Mouse (Mus musculus): ENCODE results near the gene Tlr4. TPM values are rescaled to one million over a fixed set of nuclear protein-coding genes. Genes with fewer than 3 reads are reported as not detected.

Tlr4 gene
- polyA plus RNA-seq, 1 experiment from 2014 or later: 0.74 TPM

DNA sequence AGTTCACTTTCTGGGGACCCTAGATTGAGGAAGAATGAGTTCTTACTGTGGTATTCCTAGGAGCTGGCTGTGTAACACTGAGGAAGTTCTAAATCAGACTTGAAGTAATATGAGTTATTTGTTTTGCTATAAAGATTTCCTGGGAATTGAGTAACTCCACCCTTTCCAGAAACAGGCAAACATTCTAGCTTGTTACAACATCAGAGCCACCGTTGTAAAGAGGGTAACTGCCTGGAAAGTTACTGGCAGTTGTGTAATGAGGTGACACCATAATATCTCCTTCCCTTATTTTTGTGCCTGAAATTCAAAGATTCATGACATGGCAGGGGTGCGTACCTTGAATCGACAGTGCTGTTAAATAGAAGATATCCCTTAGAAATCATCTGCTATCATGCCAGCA lies 24.6 kb downstream of the Tlr4 start:
- Histone ChIP-seq H3K4me2 (replicated peaks) (no peak overlapping the region), H3K9ac (replicated peaks) (no peak overlapping the region), H3K27ac (replicated peaks) (no peak overlapping the region), H3K36me3 (no peaks in the 10 kb centered on the region), H3K27me3 (no peaks in the 10 kb centered on the region), H3K4me1 (no peaks in the 10 kb centered on the region), H3K9me3 (no peaks in the 10 kb centered on the region), H3K4me3 (no peak overlapping the region)
- 87% methylated on average over 3 of the region's 3 CpGs for WGBS
- ATAC-seq (ENCODE audit: low FRiP score, low read depth): no peak

DNA sequence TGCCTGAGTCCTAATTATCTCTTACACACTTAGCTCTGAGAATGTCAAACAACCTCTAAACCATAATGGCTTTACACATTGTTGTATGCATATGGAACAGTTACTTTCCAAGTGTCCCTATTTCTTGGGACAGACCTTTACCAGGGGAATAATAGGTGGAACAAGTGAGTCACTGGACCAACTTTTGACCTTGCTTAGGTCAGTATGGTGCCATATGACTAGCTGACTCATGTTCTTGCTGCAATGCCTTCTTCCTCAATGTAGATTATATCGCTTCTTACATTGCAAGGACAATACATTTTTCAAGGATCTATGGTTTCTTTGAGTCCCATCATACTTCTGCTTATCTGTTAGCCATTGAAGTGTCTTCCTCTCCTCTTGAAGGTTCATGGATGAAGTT lies 29.6 kb downstream of the Tlr4 start:
- Histone ChIP-seq H3K9me3 (no peaks in the 10 kb centered on the region), H3K27ac (replicated peaks) (no peak overlapping the region), H3K36me3 (no peaks in the 10 kb centered on the region), H3K9ac (replicated peaks) (no peak overlapping the region), H3K4me3 (no peak overlapping the region), H3K27me3 (no peaks in the 10 kb centered on the region), H3K4me1 (no peaks in the 10 kb centered on the region), H3K4me2 (replicated peaks) (no peak overlapping the region)
- WGBS: 96% methylated on average over 1 of the region's 1 CpGs
- ATAC-seq (ENCODE audit: low FRiP score, low read depth): no peak

GRCm38 (mm10) chr4:66869919-66870318 lies 42.5 kb downstream of the Tlr4 start:
- ATAC-seq (ENCODE audit: low FRiP score, low read depth): no peak
- Histone ChIP-seq H3K9me3 (no peaks in the 10 kb centered on the region), H3K36me3 (no peaks in the 10 kb centered on the region), H3K27ac (replicated peaks) (no peak overlapping the region), H3K27me3 (no peaks in the 10 kb centered on the region), H3K4me1 (0 out of 2 replicates have a peak, but pooled peaks cover 4% of the 10 kb centered on the region), H3K4me3 (no peak overlapping the region), H3K4me2 (replicated peaks) (no peak overlapping the region), H3K9ac (replicated peaks) (no peak overlapping the region)
- 62% methylated on average over 7 of the region's 7 CpGs for WGBS

DNA sequence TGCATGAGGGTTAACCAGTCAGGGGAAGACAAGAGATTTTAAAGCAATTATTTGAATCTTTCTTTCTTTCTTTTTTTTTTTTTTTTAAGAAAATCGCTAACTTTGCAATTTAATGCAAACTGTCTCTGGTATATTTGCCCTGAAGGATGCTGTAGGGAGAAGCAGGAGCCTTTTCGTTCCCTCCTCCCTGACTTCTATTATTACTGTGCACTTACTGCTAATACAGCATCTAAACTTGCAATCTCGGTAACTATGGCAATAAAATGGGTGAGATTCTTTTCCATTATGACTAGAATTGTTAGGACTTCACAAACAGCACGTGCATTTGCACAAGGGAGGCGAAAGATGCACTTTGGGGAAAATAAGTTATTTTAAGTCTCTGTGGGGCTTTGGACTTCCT lies 44.6 kb downstream of the Tlr4 start:
- no peak for ATAC-seq (ENCODE audit: low FRiP score, low read depth)

DNA sequence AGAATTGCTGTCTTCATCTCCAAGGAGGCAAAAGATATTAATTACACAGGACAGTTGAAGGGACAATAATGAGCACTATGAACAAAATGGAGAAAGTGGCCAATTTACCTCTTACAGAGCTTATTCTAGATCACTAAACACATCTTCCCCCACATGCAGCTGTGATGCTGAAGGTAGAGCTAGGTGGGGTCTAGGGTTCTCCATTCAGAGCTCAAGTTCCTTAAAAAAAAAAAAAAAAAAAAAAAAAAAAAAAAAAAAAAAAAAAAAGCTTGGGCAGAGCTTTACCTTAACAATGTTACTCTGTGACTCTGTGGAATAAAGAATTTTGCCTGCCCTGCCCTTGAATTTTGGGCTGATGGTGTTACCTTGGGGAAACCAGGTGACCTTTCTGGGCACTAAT lies 46.0 kb downstream of the Tlr4 start:
- H3K4me2 ChIP-seq (replicated peaks): no peak overlapping the region
- H3K9ac ChIP-seq (replicated peaks): no peak overlapping the region
- H3K36me3 ChIP-seq: no peaks in the 10 kb centered on the region
- no peak for ATAC-seq (ENCODE audit: low FRiP score, low read depth)
- no peaks in the 10 kb centered on the region for H3K27me3 ChIP-seq
- H3K4me3 ChIP-seq: no peak overlapping the region
- no peak overlapping the region for H3K27ac ChIP-seq (replicated peaks)
- H3K4me1 ChIP-seq: 0 out of 2 replicates have a peak, but pooled peaks cover 4% of the 10 kb centered on the region
- no peaks in the 10 kb centered on the region for H3K9me3 ChIP-seq

More for the DNA sequence above, 44.6 kb downstream of the Tlr4 start:
- Histone ChIP-seq H3K4me1 (0 out of 2 replicates have a peak, but pooled peaks cover 4% of the 10 kb centered on the region), H3K27me3 (no peaks in the 10 kb centered on the region), H3K9me3 (no peaks in the 10 kb centered on the region), H3K4me2 (replicated peaks) (no peak overlapping the region), H3K36me3 (no peaks in the 10 kb centered on the region), H3K9ac (replicated peaks) (no peak overlapping the region), H3K4me3 (no peak overlapping the region), H3K27ac (replicated peaks) (no peak overlapping the region)
- WGBS: 88% methylated on average over 5 of the region's 5 CpGs

DNA sequence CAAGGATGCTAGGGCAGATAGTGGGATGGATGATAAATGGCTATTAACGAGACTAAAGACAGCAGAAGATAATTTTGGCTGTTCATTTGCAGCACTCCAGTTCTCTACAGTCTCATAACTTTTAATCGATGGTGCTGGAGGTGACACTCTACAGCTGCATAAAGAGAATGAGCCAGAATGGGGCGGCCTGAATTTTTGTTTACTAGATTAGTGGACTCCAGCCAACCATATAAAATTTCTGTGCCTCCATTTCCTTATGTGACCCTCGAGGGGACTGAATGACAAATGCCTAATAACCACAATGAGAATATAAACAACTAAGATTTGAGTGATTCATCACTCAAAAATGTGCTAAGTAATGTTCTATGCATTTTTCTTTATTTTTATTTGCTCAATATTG lies 48.4 kb downstream of the Tlr4 start:
- ATAC-seq (ENCODE audit: low FRiP score, low read depth): no peak
- H3K4me3 ChIP-seq: no peak overlapping the region
- no peaks in the 10 kb centered on the region for H3K9me3 ChIP-seq
- no peak overlapping the region for H3K4me2 ChIP-seq (replicated peaks)
- no peaks in the 10 kb centered on the region for H3K4me1 ChIP-seq
- WGBS: 81% methylated on average over 4 of the region's 4 CpGs
- H3K27me3 ChIP-seq: no peaks in the 10 kb centered on the region
- no peak overlapping the region for H3K9ac ChIP-seq (replicated peaks)
- no peaks in the 10 kb centered on the region for H3K36me3 ChIP-seq
- no peak overlapping the region for H3K27ac ChIP-seq (replicated peaks)

DNA sequence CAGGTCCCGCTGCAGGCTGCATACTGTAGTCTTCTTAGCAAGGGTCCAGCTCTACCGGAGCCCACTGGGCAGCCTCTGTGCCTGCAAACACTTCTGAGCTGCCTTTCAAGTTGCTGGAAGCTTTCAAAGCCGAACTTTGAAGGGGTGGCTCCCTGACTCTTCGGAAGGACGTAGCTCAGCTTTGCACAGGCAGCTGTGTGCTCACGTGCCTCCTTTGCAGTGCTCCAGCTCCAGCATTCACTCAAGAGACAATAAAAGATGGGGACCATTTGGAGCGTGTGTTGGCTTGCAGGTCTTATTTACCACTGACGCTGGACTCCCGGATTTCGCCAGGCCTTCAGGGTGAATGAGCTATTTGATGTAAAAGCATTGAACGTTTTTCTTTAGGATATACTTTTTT lies 50.2 kb downstream of the Tlr4 start:
- WGBS: 56% methylated on average over 11 of the region's 11 CpGs
- H3K27ac ChIP-seq (replicated peaks): no peak overlapping the region
- ATAC-seq (ENCODE audit: low FRiP score, low read depth): no peak

DNA sequence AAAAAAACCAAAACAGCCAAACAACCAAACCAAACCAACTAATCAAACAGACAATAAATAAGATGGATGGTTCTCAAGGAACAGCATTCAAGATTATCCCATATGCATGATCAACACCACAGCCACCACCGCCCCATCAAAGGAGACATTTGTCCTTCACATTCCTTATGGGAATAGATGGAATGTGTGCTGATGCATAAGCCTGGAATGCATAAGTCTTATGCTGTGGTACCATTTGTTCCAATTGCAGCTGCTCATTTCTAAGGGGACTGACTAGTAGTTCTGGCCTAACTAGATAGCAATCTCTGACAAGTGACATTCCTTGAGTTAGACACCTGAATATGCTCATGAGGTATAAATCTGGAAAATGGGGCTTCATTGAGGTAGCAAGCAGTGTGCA lies 54.1 kb downstream of the Tlr4 start:
- H3K9me3 ChIP-seq: no peaks in the 10 kb centered on the region
- no peak overlapping the region for H3K4me3 ChIP-seq
- no peaks in the 10 kb centered on the region for H3K27me3 ChIP-seq
- H3K9ac ChIP-seq (replicated peaks): no peak overlapping the region
- no peak for ATAC-seq (ENCODE audit: low FRiP score, low read depth)
- no peaks in the 10 kb centered on the region for H3K36me3 ChIP-seq
- H3K4me2 ChIP-seq (replicated peaks): no peak overlapping the region
- H3K4me1 ChIP-seq: no peaks in the 10 kb centered on the region
- 94% methylated on average over 1 of the region's 1 CpGs for WGBS
- H3K27ac ChIP-seq (replicated peaks): no peak overlapping the region

More for the DNA sequence above, 50.2 kb downstream of the Tlr4 start:
- Histone ChIP-seq H3K36me3 (no peaks in the 10 kb centered on the region), H3K27me3 (no peaks in the 10 kb centered on the region), H3K9me3 (no peaks in the 10 kb centered on the region), H3K9ac (replicated peaks) (no peak overlapping the region), H3K4me1 (no peaks in the 10 kb centered on the region), H3K4me2 (replicated peaks) (no peak overlapping the region), H3K4me3 (no peak overlapping the region)

GRCm38 (mm10) chr4:66883264-66883663 lies 55.9 kb downstream of the Tlr4 start:
- Histone ChIP-seq H3K27ac (replicated peaks) (no peak overlapping the region), H3K9me3 (no peaks in the 10 kb centered on the region), H3K4me2 (replicated peaks) (no peak overlapping the region), H3K27me3 (no peaks in the 10 kb centered on the region), H3K9ac (replicated peaks) (no peak overlapping the region), H3K4me1 (no peaks in the 10 kb centered on the region), H3K36me3 (no peaks in the 10 kb centered on the region), H3K4me3 (no peak overlapping the region)
- ATAC-seq (ENCODE audit: low FRiP score, low read depth): no peak
- WGBS: 92% methylated on average over 5 of the region's 5 CpGs

GRCm38 (mm10) chr4:66894547-66894946 lies 67.2 kb downstream of the Tlr4 start:
- Histone ChIP-seq H3K27me3 (no peaks in the 10 kb centered on the region), H3K36me3 (no peaks in the 10 kb centered on the region), H3K4me2 (replicated peaks) (no peak overlapping the region), H3K9me3 (no peaks in the 10 kb centered on the region), H3K27ac (replicated peaks) (no peak overlapping the region), H3K4me1 (no peaks in the 10 kb centered on the region), H3K9ac (replicated peaks) (no peak overlapping the region), H3K4me3 (no peak overlapping the region)
- no peak for ATAC-seq (ENCODE audit: low FRiP score, low read depth)
- WGBS: 71% methylated on average over 2 of the region's 2 CpGs

DNA sequence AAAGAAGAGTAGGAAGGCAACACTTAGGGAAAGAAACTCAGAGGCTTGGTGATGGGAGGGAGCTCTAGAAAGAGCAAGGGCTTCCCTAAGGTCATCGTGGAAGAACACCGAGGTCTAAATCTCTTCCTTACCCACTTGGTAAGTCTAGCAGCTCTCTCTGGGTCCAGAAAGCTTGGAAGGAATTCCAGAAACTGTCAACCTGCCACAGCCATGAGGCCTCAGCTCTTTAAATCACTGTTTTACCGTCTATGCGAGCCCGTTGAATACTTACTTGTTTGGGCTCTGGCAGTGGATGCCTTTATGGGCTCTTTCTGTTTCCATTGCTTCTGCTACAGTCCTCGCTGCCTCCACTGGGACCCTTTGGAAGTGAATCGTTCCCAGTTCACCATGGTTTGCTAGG lies 67.6 kb downstream of the Tlr4 start:
- 84% methylated on average over 7 of the region's 7 CpGs for WGBS
- ATAC-seq (ENCODE audit: low FRiP score, low read depth): no peak

GRCm38 (mm10) chr4:66900126-66900525 lies 72.7 kb downstream of the Tlr4 start:
- Histone ChIP-seq H3K9ac (replicated peaks) (no peak overlapping the region), H3K4me3 (no peak overlapping the region), H3K4me2 (replicated peaks) (no peak overlapping the region), H3K27ac (replicated peaks) (no peak overlapping the region), H3K36me3 (no peaks in the 10 kb centered on the region), H3K4me1 (no peaks in the 10 kb centered on the region), H3K27me3 (no peaks in the 10 kb centered on the region), H3K9me3 (no peaks in the 10 kb centered on the region)
- ATAC-seq (ENCODE audit: low FRiP score, low read depth): no peak

More for the DNA sequence above, 67.6 kb downstream of the Tlr4 start:
- H3K9ac ChIP-seq (replicated peaks): no peak overlapping the region
- no peak overlapping the region for H3K27ac ChIP-seq (replicated peaks)
- H3K36me3 ChIP-seq: no peaks in the 10 kb centered on the region
- H3K4me1 ChIP-seq: no peaks in the 10 kb centered on the region
- H3K4me3 ChIP-seq: no peak overlapping the region
- no peak overlapping the region for H3K4me2 ChIP-seq (replicated peaks)
- no peaks in the 10 kb centered on the region for H3K27me3 ChIP-seq
- no peaks in the 10 kb centered on the region for H3K9me3 ChIP-seq

DNA sequence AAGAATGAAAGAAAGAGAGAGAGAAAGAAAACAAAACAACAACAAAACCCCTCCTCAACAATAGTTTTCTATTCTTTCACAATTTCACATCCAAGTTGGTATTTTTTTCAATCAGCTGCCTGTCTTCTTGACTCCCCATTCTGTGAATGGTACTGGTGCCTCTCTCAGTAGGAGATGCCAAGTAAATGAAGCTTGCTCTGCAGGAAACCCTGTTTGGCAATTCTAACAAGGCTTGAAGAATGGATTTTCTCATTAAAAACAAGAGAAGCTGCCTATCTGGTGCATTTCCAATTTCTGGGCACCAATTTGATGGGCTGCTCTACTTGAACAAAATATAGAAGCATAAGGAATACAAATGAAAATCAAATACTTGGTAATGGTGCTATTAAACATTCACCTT lies 74.1 kb downstream of the Tlr4 start:
- no peaks in the 10 kb centered on the region for H3K9me3 ChIP-seq
- H3K9ac ChIP-seq (replicated peaks): no peak overlapping the region
- H3K36me3 ChIP-seq: no peaks in the 10 kb centered on the region
- H3K4me2 ChIP-seq (replicated peaks): no peak overlapping the region
- H3K27ac ChIP-seq (replicated peaks): no peak overlapping the region
- no peaks in the 10 kb centered on the region for H3K27me3 ChIP-seq
- no peak overlapping the region for H3K4me3 ChIP-seq
- no peak for ATAC-seq (ENCODE audit: low FRiP score, low read depth)
- H3K4me1 ChIP-seq: no peaks in the 10 kb centered on the region
